Mouse (Mus musculus) kidney, adult 2 months (tissue): ENCODE results near the gene Atp6v0c. TPM values are rescaled to one million over a fixed set of nuclear protein-coding genes. Genes with fewer than 3 reads are reported as not detected.

Experiments
- DNase-seq: peaks from one replicate; pipeline ENCODE4 v3.0.0; 2021
- H3K27ac ChIP-seq: fragments of 200-500 bp; 2 replicates; pipeline ENCODE4 v1.5.1; 2012; ENCODE audit warnings: low read depth, low read length, control low read depth, inconsistent platforms; ENCODE audit not compliant: insufficient read depth
- H3K27me3 ChIP-seq: fragments of 200-500 bp; replicated peaks from 2 replicates; pipeline ENCODE4 v1.6.1; 2012; ENCODE audit warnings: mild to moderate bottlenecking, moderate library complexity, low read length, inconsistent platforms; ENCODE audit not compliant: control insufficient read depth, insufficient read depth
- H3K36me3 ChIP-seq: fragments of 200-500 bp; 2 replicates; pipeline ENCODE4 v1.6.1; 2012; ENCODE audit warnings: mild to moderate bottlenecking, moderate library complexity, low read length, inconsistent platforms; ENCODE audit not compliant: control insufficient read depth, insufficient read depth
- H3K4me1 ChIP-seq: fragments of 200-500 bp; 2 replicates; pipeline ENCODE4 v1.6.1; 2011; ENCODE audit warnings: low read length; ENCODE audit not compliant: control insufficient read depth, insufficient read depth
- H3K4me3 ChIP-seq: fragments of 200-500 bp; 2 replicates; pipeline ENCODE4 v1.5.1; 2011; ENCODE audit warnings: mild to moderate bottlenecking, low read depth, low read length, control low read depth; ENCODE audit not compliant: insufficient read depth
- CTCF ChIP-seq: fragments of 200-500 bp; conservative IDR thresholded peaks from 2 replicates; pipeline ENCODE4 v1.5.1; 2011; ENCODE audit warnings: low read depth, mild to moderate bottlenecking, control low read depth, low read length, moderate library complexity, mixed read lengths; ENCODE audit not compliant: insufficient read depth, insufficient read length
- POLR2A ChIP-seq: fragments of 200-500 bp; IDR thresholded peaks from one replicate; pipeline ENCODE4 v1.6.1; 2011; ENCODE audit warnings: low read depth, low read length, control low read depth
- WGBS: fragments of 180-500 bp; shearing (Covaris S2); methylation state at CpG from one replicate; pipeline ENCODE4 v1.1.7; 2018; 5-methylcytosine and 5-hydroxymethylcytosine counted together
- polyA plus RNA-seq: library from polyadenylated mRNA; depleted of rRNA; stranded (reverse); fragments of >200 nt; gene quantifications from 2 replicates; pipeline ENCODE4 v1.2.3, GENCODE M21; 2012; rRNA removed

Gene Atp6v0c
- polyA plus RNA-seq, 1 experiment = 2,489 TPM

- Histone ChIP-seq H3K36me3 (no peaks in the 10 kb centered on the region), H3K27ac (no peak overlapping the region), H3K27me3 (no peaks in the 10 kb centered on the region), H3K4me1 (peaks cover 26% of the 10 kb centered on the region), H3K4me3 (no peak overlapping the region)
- 71% methylated on average over 1 of the region's 1 CpGs for WGBS
- DNase-seq = no peak
- TF ChIP-seq POLR2A (no peak), CTCF (no peak)
Measured at GRCm38 (mm10) chr17:24127592-24127991, 41.9 kb downstream of the Atp6v0c start.

- Histone ChIP-seq H3K27ac (0 out of 2 replicates have a peak overlapping the region, but pooled peaks have one; percentile 8), H3K36me3 (no peaks in the 10 kb centered on the region), H3K4me1 (peaks cover 22% of the 10 kb centered on the region), H3K27me3 (no peaks in the 10 kb centered on the region), H3K4me3 (no peak overlapping the region)
- WGBS = 56% methylated on average over 3 of the region's 3 CpGs
- TF ChIP-seq CTCF (no peak), POLR2A (no peak)
- no peak for DNase-seq
Measured at GRCm38 (mm10) chr17:24126801-24127200, 42.7 kb downstream of the Atp6v0c start.

- TF ChIP-seq POLR2A = no peak
- no peak for TF ChIP-seq CTCF
- H3K4me1 ChIP-seq = peaks cover 8% of the 10 kb centered on the region
- DNase-seq = no peak
- H3K36me3 ChIP-seq = no peaks in the 10 kb centered on the region
- no peak overlapping the region for H3K4me3 ChIP-seq
- H3K27me3 ChIP-seq = no peaks in the 10 kb centered on the region
- WGBS = 77% methylated on average over 3 of the region's 3 CpGs
- H3K27ac ChIP-seq = no peak overlapping the region
Measured at GRCm38 (mm10) chr17:24119446-24119845, 50.1 kb downstream of the Atp6v0c start.

Other genes with a start within 250 kb of the Atp6v0c start
- not detected in 2 replicates for gene Sbp, start 228.0 kb downstream of the Atp6v0c start, polyA plus RNA-seq
- gene Sbpl, start 214.4 kb downstream of the Atp6v0c start, polyA plus RNA-seq = not detected in 2 replicates
- 0.71 and 0.95 TPM in 2 replicates for gene Prss30, start 189.1 kb downstream of the Atp6v0c start, polyA plus RNA-seq
- gene Prss22, start 171.6 kb downstream of the Atp6v0c start, polyA plus RNA-seq = 0.23 and 0.26 TPM in 2 replicates
- gene Prss27, start 131.6 kb downstream of the Atp6v0c start, polyA plus RNA-seq = 0.16 and 0.30 TPM in 2 replicates
- 16.1 and 16.5 TPM in 2 replicates for gene Kctd5, start 96.2 kb downstream of the Atp6v0c start, polyA plus RNA-seq
- 17.1 and 19.4 TPM in 2 replicates for gene Pdpk1, start 18.8 kb downstream of the Atp6v0c start, polyA plus RNA-seq
- gene Amdhd2, start 5.9 kb downstream of the Atp6v0c start, polyA plus RNA-seq = 124 and 136 TPM in 2 replicates
- gene Tbc1d24, start 35.9 kb upstream of the Atp6v0c start, polyA plus RNA-seq = 14.4 and 15.0 TPM in 2 replicates
- gene Ntn3, start 39.8 kb upstream of the Atp6v0c start, polyA plus RNA-seq = 0.72 and 1.2 TPM in 2 replicates
- gene Tedc2, start 51.1 kb upstream of the Atp6v0c start, polyA plus RNA-seq = 4.6 and 5.2 TPM in 2 replicates
- gene Ccnf, start 81.8 kb upstream of the Atp6v0c start, polyA plus RNA-seq = 0.56 and 0.61 TPM in 2 replicates
- gene Abca17, start 181.4 kb upstream of the Atp6v0c start, polyA plus RNA-seq = 0.16 and 0.31 TPM in 2 replicates
- gene Abca3, start 182.2 kb upstream of the Atp6v0c start, polyA plus RNA-seq = 214 and 230 TPM in 2 replicates
- 73.0 and 76.9 TPM in 2 replicates for gene Rnps1, start 244.9 kb upstream of the Atp6v0c start, polyA plus RNA-seq